Mouse (Mus musculus): Measurements from ENCODE around the gene Fgd6.

GRCm38 (mm10) chr10:94115893-94116599, 80.2 kb downstream of the Fgd6 start:
- TF ChIP-seq CTCF (IDR thresholded peaks at IDR 0.05; ENCODE audit: borderline replicate concordance, insufficient read depth, low read length) = no peak
- no peak for TF ChIP-seq POLR2A (IDR thresholded peaks at IDR 0.05; ENCODE audit: low read depth, low read length)

All from embryonic fibroblast, embryonic 13.5 days (primary cell).